Mouse (Mus musculus) hindbrain, embryonic 16.5 days (tissue): ENCODE measurements around the gene Zbtb34. TPM values are rescaled to one million over a fixed set of nuclear protein-coding genes. Genes with fewer than 3 reads are reported as not detected.

Source experiments
- ATAC-seq: fragments of 200-750 bp; cut with Nextera tagmentation; 2 replicates; pipeline ENCODE4 v1.8.0; 2017; ENCODE audit warnings: moderate TSS enrichment, moderate library complexity
- H3K27ac ChIP-seq: fragments of 300-500 bp; sonication (generic); 2 replicates; pipeline ENCODE4 v1.5.1; 2014; ENCODE audit warnings: low read depth, mild to moderate bottlenecking, control low read depth, low read length, moderate library complexity
- H3K27me3 ChIP-seq: fragments of 300-500 bp; sonication (generic); replicated peaks from 2 replicates; pipeline ENCODE4 v1.6.1; 2014; ENCODE audit warnings: low read length; ENCODE audit not compliant: control insufficient read depth, insufficient read depth
- H3K36me3 ChIP-seq: fragments of 300-500 bp; sonication (generic); 2 replicates; pipeline ENCODE4 v1.6.1; 2014; ENCODE audit warnings: mild to moderate bottlenecking, low read length, moderate library complexity, mixed read lengths; ENCODE audit not compliant: control insufficient read depth, insufficient read depth
- H3K4me1 ChIP-seq: fragments of 300-500 bp; sonication (generic); 2 replicates; pipeline ENCODE4 v1.6.1; 2014; ENCODE audit warnings: low read depth, low read length; ENCODE audit not compliant: control insufficient read depth, insufficient read depth
- H3K4me2 ChIP-seq: fragments of 300-500 bp; sonication (generic); 2 replicates; pipeline ENCODE4 v1.6.1; 2014; ENCODE audit warnings: mild to moderate bottlenecking, low read length, control low read depth, moderate library complexity
- H3K4me3 ChIP-seq: fragments of 300-500 bp; sonication (generic); 2 replicates; pipeline ENCODE4 v1.5.1; 2014; ENCODE audit warnings: mild to moderate bottlenecking, low read length, control low read depth, moderate library complexity
- H3K9ac ChIP-seq: fragments of 300-500 bp; sonication (generic); 2 replicates; pipeline ENCODE4 v1.6.1; 2014; ENCODE audit warnings: low read depth, mild to moderate bottlenecking, control low read depth, low read length, moderate library complexity
- H3K9me3 ChIP-seq: fragments of 300-500 bp; sonication (generic); 2 replicates; pipeline ENCODE4 v1.6.1; 2014; ENCODE audit warnings: mild to moderate bottlenecking, low read length, moderate library complexity; ENCODE audit not compliant: control insufficient read depth
- WGBS: fragments of 180-500 bp; shearing (Covaris S2); extraction: QIAGEN DNeasy Blood & Tissue Kit; methylation state at CpG from one replicate; pipeline ENCODE4 v1.1.7; 2014; 5-methylcytosine and 5-hydroxymethylcytosine counted together
- polyA plus RNA-seq: library from polyadenylated mRNA; unstranded; fragments of >200 nt; fragmentation: Nextera tagmentation; extraction: Ambion mirVana; gene quantifications from 2 replicates; pipeline ENCODE4 v1.2.1, GENCODE M21; 2015

The Zbtb34 gene
- polyA plus RNA-seq, 1 experiment from 2014 or later: 5.3 TPM

DNA sequence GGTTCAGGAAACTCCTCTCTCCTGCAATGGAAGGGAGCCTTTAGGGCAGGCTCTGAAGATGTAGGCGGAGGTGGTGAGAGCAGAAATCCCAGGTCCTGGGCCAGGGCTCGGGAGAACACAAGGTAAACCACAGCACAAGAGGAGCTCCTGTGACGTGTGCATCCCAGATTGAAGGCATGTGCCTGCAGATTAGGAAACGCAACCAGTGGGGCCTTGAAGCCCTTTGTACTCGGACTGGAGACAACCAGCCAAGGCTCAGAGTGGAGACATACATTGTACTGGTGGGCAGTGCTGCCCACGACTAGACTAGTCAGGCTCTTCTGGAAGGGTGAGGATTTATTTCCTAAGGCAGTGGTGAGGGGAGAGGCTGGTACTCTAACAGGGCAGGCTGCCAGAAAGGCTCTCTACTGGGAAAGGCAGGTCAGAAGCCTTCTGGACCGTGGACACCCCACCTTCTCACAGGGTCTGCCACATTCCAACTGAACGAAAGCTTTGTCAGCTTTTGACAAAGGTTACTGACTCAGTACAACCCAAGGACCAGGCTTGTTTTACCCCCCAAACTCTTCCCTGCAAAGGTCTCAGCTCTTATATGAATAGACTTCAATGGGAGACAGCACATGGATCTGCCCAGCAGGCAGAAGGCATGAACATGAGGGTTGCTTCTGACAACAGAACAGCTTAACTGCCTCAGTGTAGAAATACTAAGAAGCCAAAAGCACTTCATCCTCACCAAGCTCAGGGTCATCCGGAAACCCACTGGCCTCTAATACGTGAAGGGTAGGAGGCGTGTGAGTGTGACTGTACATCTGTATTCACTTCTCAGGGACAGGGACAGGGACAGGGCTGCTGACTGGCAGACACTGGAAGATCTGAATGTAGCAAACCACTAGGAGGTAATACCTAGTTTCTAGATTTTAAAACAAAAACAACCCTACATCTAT is 20.2 kb upstream of the Zbtb34 start:
- Histone ChIP-seq H3K27me3 (no peaks in the 10 kb centered on the region), H3K4me1 (no peaks in the 10 kb centered on the region), H3K36me3 (peaks cover 39% of the 10 kb centered on the region), H3K9me3 (no peaks in the 10 kb centered on the region), H3K27ac (no peak overlapping the region), H3K9ac (no peak overlapping the region), H3K4me3 (no peak overlapping the region), H3K4me2 (no peak overlapping the region)
- WGBS: 84% methylated on average over 11 of the region's 11 CpGs
- no peak for ATAC-seq

DNA sequence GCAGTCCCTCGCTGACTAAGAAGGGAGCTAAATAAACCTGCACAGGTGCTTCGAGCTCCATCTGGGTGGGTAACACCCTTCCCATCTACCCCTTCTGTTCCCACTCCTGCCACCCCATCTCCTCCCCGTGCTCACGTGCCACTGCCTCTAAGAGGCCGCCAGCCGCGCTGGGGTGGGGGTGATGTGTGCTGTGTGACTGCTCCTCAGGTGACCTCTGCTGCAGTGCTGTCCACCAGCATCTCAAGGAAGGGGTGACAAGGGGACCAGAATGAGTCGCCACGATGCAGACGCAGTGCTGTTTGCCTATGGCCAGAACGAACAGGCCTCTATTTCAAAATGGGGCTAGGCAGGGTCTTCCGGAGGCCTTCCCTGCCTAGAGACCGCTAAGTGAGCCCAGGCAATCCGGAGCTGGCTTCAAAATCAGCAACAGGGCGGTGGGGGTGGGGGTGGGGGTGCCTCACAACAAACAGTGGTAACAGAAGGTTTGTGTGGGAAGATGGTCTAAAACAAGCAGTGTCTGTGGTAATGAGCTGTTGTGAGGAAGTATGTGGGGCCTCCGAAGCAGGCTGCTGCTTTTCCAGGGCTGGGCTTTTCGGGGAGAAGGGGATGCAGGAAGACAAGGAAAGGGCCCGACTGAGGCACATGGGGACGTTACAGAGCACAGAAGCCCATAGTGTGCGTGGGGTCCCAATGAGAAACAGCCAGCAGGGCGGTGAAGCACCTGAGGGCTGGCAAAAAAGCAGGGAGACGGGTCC is 18.2 kb upstream of the Zbtb34 start:
- no peak overlapping the region for H3K9ac ChIP-seq
- peaks cover 30% of the 10 kb centered on the region for H3K36me3 ChIP-seq
- WGBS: 92% methylated on average over 22 of the region's 22 CpGs
- H3K4me2 ChIP-seq: no peak overlapping the region
- no peaks in the 10 kb centered on the region for H3K27me3 ChIP-seq
- no peaks in the 10 kb centered on the region for H3K9me3 ChIP-seq
- H3K4me1 ChIP-seq: peaks cover 2% of the 10 kb centered on the region; the same call in 1 of the 2 replicates
- H3K4me3 ChIP-seq: no peak overlapping the region
- no peak for ATAC-seq
- H3K27ac ChIP-seq: no peak overlapping the region

DNA sequence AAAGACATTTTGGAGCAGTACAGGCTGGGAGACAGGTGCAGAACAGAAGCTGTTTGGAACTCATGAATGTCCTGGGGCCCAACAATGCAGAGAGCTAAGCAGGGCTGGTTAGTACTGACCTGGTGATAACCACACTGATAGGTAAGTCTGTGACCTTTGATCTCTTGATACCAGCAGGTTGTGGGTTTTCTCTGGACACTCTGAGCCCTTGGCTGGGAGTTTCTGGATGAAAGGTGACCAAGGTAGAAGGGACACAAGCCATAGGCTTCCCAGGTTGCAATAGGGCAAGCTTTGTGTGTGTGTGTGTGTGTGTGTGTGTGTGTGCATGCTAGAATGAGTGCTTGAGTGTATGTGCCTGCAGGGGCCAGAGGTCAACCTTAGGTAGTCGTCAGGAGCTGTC is 15.7 kb upstream of the Zbtb34 start:
- ATAC-seq: no peak
- no peak overlapping the region for H3K4me3 ChIP-seq
- no peaks in the 10 kb centered on the region for H3K9me3 ChIP-seq
- no peak overlapping the region for H3K27ac ChIP-seq
- H3K36me3 ChIP-seq: peaks cover 12% of the 10 kb centered on the region
- H3K4me2 ChIP-seq: no peak overlapping the region
- H3K4me1 ChIP-seq: peaks cover 5% of the 10 kb centered on the region; the same call in 1 of the 2 replicates
- WGBS: 67% methylated on average over 1 of the region's 1 CpGs
- no peaks in the 10 kb centered on the region for H3K27me3 ChIP-seq
- H3K9ac ChIP-seq: no peak overlapping the region

DNA sequence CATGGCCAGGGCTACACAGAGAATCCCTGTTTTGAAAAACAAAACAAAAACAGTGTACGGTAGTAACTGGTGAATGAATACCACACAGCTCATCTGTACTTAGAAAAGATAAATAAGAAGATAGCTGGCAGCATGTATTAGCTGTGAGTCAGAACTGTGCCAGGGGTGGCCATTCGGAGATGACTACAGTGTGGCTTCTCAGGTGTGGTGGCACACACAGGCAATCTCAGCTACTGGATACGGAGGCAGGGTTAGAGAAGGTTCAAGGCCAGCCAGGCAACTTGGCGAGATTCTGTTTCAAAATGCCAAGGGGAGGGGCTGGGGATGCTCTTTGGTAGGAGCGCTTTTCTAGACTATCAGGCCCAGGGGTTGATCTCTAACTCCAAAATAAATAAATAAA is 14.6 kb upstream of the Zbtb34 start:
- 94% methylated on average over 5 of the region's 5 CpGs for WGBS
- H3K9ac ChIP-seq: no peak overlapping the region
- no peak overlapping the region for H3K4me3 ChIP-seq
- H3K27ac ChIP-seq: no peak overlapping the region
- no peak for ATAC-seq
- H3K9me3 ChIP-seq: no peaks in the 10 kb centered on the region
- H3K4me2 ChIP-seq: no peak overlapping the region
- no peaks in the 10 kb centered on the region for H3K27me3 ChIP-seq
- H3K4me1 ChIP-seq: peaks cover 8% of the 10 kb centered on the region
- H3K36me3 ChIP-seq: peaks cover 7% of the 10 kb centered on the region; the same call in 1 of the 2 replicates

DNA sequence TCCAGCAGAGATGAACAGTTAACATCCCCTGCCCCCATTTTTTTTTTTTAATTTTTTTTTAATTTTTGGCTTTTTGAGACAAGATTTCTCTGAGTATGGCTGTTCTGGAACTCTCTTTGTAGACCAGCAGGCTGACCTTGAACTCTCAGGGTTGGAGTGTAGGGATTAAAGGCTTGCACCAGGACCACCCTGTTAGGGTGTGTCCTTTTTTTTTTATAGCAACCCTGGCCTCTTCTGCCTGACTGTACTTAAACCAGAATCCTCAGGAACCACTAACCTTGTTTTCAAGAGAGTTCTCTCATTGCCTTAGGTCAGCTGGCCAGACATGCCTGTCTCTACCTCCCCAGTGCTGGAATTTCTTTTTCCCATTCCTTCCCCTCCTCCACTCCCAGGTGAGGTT is 13.7 kb upstream of the Zbtb34 start:
- no peak overlapping the region for H3K9ac ChIP-seq
- no peak overlapping the region for H3K27ac ChIP-seq
- no peak overlapping the region for H3K4me3 ChIP-seq
- 0 out of 2 replicates have a peak, but pooled peaks cover 4% of the 10 kb centered on the region for H3K36me3 ChIP-seq
- no peaks in the 10 kb centered on the region for H3K27me3 ChIP-seq
- no peak for ATAC-seq
- H3K4me1 ChIP-seq: peaks cover 9% of the 10 kb centered on the region
- H3K9me3 ChIP-seq: no peaks in the 10 kb centered on the region
- no peak overlapping the region for H3K4me2 ChIP-seq

DNA sequence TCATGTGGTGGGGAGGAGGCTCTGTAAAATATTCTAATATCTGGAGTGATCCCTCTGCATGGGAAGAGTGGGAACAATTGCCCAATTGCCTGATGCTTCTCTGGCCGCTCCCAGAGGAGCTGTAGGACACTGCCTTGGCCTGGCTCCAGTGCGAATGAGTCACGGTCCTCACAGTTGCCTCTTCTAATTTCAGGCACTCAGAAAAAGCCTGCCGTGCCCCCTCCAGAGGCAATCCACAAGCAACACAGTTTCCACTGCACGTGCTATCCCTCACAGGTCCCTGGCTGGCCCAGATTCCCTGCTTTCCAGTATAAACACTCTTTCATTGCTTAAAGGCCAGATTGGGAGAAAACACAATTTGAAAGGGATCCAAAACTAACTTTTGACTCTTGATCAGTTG is 13.2 kb upstream of the Zbtb34 start:
- WGBS: 22% methylated on average over 5 of the region's 5 CpGs
- no peak overlapping the region for H3K4me2 ChIP-seq
- no peaks in the 10 kb centered on the region for H3K27me3 ChIP-seq
- H3K27ac ChIP-seq: no peak overlapping the region
- H3K9me3 ChIP-seq: no peaks in the 10 kb centered on the region
- H3K4me1 ChIP-seq: peaks cover 9% of the 10 kb centered on the region
- no peak overlapping the region for H3K4me3 ChIP-seq
- no peak overlapping the region for H3K9ac ChIP-seq
- ATAC-seq: 0 out of 2 replicates have a peak, but pooled peaks have one; percentile 49
- H3K36me3 ChIP-seq: 0 out of 2 replicates have a peak, but pooled peaks cover under 1% of the 10 kb centered on the region

DNA sequence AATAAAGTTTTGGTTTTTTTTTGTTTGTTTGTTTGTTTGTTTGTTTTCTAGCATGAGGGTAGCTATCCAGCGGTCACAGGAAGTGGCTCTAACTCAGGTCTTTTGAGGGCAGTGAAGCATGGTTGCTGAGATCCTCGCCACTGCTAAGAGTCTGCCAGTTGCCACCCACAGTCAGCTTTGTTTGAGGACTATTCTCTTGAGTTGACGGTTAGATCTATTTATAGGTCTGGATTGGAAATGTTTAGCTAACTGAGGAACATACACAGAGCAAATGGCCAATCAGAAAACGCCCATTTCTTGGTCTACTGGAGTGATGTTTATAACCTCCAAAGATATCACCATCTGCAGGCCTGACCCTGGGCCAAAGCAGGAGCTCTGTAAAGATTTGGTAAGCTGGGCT is 11.6 kb upstream of the Zbtb34 start:
- H3K4me2 ChIP-seq: no peak overlapping the region
- H3K27ac ChIP-seq: no peak overlapping the region
- no peak overlapping the region for H3K4me3 ChIP-seq
- H3K36me3 ChIP-seq: no peaks in the 10 kb centered on the region
- 52% methylated on average over 4 of the region's 4 CpGs for WGBS
- no peaks in the 10 kb centered on the region; the same call in 1 of the 2 replicates for H3K27me3 ChIP-seq
- ATAC-seq: no peak
- H3K9me3 ChIP-seq: no peaks in the 10 kb centered on the region
- no peak overlapping the region for H3K9ac ChIP-seq
- H3K4me1 ChIP-seq: peaks cover 9% of the 10 kb centered on the region

DNA sequence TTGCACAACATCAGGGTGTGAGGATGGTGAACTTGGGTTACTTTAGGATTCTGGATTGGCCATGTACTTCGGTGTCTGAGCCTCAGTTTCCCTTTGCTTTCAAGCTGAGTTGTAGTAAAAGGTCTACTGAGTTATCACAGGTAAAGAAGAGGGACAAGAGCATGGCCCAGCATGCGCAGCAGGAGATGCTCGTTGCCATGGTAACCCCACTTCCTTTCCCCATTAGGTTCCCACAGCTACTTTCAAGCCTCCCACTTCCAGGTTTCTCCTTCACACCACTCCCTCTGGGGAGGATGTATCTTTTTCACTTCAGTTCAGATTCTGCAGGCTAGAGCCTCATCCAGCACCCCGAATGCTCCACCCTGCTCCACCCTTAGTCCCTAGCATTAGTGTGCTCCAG is 9.8 kb upstream of the Zbtb34 start:
- peak; percentile 48 for ATAC-seq
- Histone ChIP-seq H3K36me3 (no peaks in the 10 kb centered on the region), H3K9me3 (no peaks in the 10 kb centered on the region), H3K4me1 (peaks cover 17% of the 10 kb centered on the region), H3K27ac (no peak overlapping the region), H3K4me2 (no peak overlapping the region), H3K4me3 (no peak overlapping the region), H3K9ac (no peak overlapping the region), H3K27me3 (no peaks in the 10 kb centered on the region; the same call in 1 of the 2 replicates)
- WGBS: 30% methylated on average over 4 of the region's 4 CpGs
